Mouse (Mus musculus) heart, adult 9 months (tissue): Measurements from ENCODE around the gene Slc16a8.

Experiments
- DNase-seq, 2 experiments: peaks; one replicate each; pipeline ENCODE4 v3.0.0; 2022; ENCODE audit warnings: low spot score in 2 of 2

Gene Slc16a8

DNA sequence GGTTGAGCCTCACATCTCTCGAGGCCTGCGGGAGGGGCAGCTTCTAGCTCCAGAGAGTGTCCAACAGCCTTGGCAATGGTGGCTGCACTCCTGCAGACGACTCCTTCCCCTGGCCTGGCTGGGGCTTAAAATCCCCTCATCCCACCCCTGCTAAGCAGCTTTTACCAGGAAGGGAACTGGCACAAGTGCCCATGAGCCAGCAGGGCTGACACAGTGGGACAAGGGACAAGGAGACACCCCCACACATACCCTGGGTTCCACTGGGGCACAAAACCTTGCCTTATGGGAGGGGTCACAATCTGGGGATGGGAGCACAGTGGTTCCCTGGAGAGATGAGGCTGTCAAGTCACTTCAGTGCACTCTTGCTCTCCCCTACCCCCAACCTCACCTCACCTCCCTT lies at the start of gene Slc16a8:
Slc16a8 (minus strand) TSS at position 101 of the 400 bp plus-strand sequence.
- DNase-seq: no peak

- no peak for DNase-seq
Observed at GRCm38 (mm10) chr15:79303725-79304124, 49.2 kb upstream of the Slc16a8 start.

DNA sequence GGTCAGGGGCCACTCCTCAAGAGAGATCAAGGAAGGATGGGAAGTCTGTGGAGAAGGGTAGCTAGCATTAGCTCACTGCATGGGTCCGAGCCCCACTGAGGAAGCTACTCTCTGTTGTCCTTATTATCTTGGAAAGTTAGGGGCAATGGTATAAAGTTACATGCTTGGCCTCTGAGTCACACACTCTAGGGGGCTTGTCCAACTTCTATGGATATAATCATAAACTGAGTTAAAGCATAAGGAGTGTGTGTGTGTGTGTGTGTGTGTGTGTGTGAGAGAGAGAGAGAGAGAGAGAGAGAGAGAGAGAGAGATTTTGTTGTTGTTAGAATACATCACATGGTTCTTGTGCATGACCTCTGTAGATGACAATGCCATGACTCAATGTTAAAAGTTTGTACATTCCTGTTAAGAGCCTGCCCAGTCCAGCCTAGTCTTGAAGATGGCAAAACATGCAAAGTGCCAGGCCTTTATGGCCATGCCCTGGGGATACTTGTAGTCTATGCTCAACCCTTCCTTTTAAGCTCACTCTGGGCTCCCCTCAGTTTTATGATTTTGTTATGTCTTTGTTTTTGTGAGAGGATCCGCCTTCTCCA lies 45.1 kb upstream of the Slc16a8 start:
- no peak for DNase-seq

GRCm38 (mm10) chr15:79298553-79298952 lies 44.0 kb upstream of the Slc16a8 start:
- DNase-seq: no peak

GRCm38 (mm10) chr15:79292779-79293178 lies 38.2 kb upstream of the Slc16a8 start:
- no peak for DNase-seq

DNA sequence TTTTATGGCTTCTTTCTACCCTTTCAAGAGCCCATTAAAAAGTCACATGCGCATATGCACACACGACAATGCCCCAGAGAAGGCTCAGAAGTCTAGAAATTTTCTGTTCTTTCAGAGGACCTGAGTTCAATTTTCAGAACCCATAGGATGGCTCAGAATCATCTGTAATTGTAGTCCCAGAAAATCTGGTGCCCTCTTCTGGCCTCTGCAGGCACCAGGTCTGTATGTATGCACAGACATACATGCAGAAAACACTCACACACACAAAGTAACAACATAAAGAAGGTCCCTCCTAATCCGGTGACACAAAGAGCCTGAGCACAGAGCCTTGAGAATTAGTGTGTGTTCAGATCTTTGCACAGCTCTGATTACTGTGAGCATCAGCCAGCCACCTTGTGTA lies 35.8 kb upstream of the Slc16a8 start:
- DNase-seq: no peak

DNA sequence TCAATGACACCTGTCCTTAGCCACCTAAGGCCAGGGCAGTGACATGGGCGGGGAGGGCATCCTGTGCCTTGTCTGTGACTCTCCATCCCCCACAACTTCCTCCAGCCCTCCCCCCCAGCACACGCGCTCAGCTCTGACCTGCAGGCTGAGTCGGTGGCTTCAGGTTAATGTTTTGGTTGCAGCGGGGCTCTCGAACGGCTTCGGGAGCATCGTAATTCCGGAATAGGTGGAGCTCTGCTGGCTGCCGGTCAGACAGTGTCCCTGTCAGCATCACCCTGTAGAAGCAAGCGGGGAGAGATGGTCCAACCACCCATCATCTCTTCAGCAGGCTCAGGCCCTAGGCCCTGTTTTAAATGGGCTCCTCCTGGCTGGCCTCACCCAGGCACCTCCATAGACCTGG lies 34.9 kb upstream of the Slc16a8 start:
- no peak for DNase-seq

GRCm38 (mm10) chr15:79288387-79288786 lies 33.8 kb upstream of the Slc16a8 start:
- no peak for DNase-seq

GRCm38 (mm10) chr15:79287091-79287490 lies 32.5 kb upstream of the Slc16a8 start:
- DNase-seq: no peak

DNA sequence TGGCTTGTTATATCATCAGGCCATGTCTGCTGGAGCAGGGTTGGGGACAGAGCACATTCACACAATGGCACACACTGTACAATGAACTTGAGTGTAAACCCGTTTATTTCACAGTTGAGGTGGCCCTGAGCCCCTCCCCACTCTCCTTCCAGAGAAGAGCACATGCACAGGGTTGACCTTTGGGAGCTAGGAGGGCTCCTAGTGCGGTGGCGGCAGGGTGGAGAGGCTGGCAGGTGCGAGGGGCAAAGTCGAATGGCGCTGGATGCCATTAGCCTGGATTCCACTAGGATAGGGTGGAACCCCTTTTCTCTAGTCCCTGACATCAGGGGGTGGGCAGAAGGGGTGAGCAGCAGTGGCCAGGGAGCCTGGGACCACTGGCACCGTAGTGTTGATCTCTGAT lies 31.6 kb upstream of the Slc16a8 start:
- no peak for DNase-seq

GRCm38 (mm10) chr15:79285399-79285798 lies 30.8 kb upstream of the Slc16a8 start, which contains the start of gene Baiap2l2:
Gene Baiap2l2 (minus strand): TSS chr15:79285537.
- no peak for DNase-seq

- no peak for DNase-seq
Observed at GRCm38 (mm10) chr15:79283371-79283770, 28.8 kb upstream of the Slc16a8 start.

DNA sequence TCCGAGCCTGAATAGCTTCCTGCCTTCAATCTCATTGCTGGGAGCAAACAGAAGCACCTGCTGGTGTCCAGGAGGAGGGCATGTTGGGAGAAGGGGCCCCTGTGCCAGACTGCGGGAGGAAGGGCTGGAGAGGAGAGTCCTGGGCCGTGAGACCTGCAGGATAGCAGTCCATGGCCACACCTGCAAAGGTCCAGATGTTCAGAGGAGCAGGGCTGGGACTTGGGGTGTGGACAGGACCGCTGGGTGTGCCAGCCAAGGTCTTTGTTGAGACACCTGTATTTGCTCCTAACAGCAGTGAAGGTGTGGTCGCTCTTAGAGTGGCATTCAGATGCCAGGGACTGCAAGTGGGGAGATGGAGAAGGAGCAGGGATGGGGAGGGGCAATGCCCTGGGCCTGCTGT lies 27.9 kb upstream of the Slc16a8 start:
- DNase-seq: no peak

DNA sequence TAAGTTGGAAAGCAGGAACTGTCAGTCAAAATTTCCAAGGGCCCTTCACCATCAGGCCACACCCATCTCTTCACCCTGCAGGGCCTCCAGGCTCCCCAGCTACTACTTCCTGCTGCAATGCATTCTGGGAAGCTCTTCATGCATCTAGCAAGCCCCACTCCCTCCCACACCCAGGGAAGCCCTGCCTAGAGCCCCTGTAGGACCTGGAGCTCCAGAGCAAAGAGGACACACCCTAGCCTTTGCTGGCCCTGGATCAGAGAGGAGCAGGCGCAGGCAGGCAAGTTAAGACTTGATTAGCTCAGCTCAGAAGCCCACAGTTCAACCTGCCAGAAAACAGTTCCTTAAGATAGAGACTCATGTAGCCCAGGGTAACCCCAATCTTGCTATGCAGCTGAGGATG lies 26.8 kb upstream of the Slc16a8 start:
- DNase-seq: no peak

GRCm38 (mm10) chr15:79280850-79281249 lies 26.3 kb upstream of the Slc16a8 start:
- no peak for DNase-seq

DNA sequence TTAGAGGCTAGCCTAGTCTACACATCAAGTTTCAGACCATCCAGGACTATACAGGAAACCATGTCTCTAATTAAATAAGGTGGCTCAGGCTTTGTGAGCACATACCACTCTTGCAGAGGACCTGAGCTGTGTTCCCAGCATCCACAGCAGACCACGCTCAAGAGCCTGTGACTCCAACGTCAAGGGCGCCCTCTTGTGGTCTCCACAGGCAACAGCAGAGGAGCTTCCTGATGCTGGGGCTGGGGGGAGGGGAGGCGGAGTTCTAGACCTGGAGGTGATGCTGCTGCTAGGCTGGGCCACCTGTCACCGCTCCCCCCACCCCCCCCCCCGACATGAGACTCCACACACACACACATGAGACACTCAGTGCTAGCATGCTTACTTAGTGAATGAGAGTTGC lies 25.6 kb upstream of the Slc16a8 start:
- no peak for DNase-seq

DNA sequence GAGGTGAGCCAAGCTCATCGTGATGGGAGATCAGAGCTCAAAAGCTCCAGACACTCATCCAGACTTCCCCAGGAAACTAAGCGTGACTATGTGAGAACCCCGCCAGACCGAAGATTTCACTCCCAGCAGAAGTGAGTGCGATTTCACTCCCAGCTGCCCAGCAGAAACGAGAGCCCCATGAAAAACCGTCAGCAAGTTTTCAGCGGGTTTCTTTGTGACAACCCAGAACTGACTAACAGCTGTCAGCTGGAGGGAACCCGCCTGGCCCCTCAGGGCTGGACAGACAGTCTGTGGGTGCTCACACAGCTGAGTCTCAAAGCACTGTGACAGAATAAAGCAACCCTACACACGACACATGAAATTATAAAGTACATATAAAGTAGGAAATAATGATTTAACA lies 23.2 kb upstream of the Slc16a8 start:
- DNase-seq: no peak

GRCm38 (mm10) chr15:79273020-79273419 lies 18.5 kb upstream of the Slc16a8 start:
- DNase-seq: no peak

GRCm38 (mm10) chr15:79271124-79271746 lies 16.7 kb upstream of the Slc16a8 start:
- DNase-seq: no peak

DNA sequence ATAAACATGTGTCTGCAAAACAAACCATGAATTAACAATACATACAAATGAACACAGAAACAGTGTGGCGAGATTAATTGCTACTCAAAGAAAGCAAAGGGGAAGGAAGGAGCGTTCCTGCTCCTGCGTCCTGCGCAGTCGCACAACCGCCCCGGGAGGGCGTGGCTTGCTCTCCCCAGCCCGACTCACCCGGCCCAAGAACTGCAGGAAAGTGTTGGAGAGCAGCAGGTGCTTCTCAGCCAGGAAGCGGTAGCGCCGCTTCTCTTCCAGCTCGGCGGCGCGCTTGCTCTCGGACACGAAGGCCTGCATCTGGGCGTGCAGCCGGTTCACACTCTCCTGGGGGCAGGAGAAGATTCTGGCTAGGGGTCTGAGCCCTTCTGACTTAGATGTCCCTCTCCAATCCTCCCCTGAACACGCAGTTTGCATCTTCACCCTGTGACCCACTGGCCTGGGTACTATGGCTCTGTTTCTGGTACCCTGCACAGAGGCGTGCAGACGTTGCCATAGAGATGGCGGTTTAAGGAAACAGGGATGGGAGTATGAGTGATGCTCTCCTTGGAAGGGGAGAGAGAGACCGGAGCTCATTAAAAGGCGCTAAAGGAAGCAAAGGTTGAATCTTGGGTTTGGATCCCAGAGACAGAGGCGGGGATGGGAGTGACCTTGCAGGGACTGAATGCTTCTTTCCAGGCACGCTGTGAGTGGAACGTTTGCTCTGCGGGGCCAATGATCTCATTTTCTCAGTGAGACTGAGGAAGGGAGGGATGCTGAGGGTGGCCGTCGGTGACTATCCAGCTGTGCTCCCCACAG lies 16.0 kb upstream of the Slc16a8 start:
- DNase-seq: peak; percentile 58 to 76

- no peak for DNase-seq
Observed at GRCm38 (mm10) chr15:79268521-79268920, 14.0 kb upstream of the Slc16a8 start.

- DNase-seq: no peak
Observed at GRCm38 (mm10) chr15:79265384-79265783, 10.8 kb upstream of the Slc16a8 start.

DNA sequence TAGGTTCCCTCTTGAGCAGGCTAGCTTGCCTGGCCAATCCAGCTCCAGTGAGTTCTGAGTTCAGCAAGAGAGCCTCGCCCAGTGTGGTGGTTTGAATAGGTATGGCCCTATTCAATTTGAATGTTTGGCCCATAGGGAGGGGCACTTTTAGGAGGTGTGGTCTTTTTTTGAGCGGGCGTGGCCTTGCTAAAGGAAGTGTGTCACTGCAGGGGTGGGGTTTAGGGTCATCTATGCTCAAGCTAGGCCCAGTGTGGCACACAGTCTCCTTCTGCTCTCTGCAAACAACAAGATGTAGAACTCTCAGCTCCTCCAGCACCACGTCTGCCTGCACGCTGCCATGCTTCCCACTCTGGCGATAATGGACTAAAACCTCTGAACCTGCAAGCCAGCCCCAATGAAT lies 9.2 kb upstream of the Slc16a8 start:
- DNase-seq: no peak
